Mouse (Mus musculus) kidney, postnatal 0 days (tissue): ENCODE results near the gene Use1. TPM values are rescaled to one million over a fixed set of nuclear protein-coding genes. Genes with fewer than 3 reads are reported as not detected.

Source experiments
- ATAC-seq: fragments of 200-750 bp; cut with Nextera tagmentation; replicated peaks from 2 replicates; pipeline ENCODE4 v1.8.0; 2017; ENCODE audit warnings: low read depth, moderate number of reproducible peaks, moderate TSS enrichment, moderate library complexity; ENCODE audit not compliant: low FRiP score
- DNase-seq: peaks from one replicate; pipeline ENCODE4 v3.0.0-alpha.2; 2016; ENCODE audit warnings: low spot score
- H3K27ac ChIP-seq: fragments of 300-500 bp; sonication (generic); 2 replicates; pipeline ENCODE4 v1.5.1; 2014; ENCODE audit warnings: mild to moderate bottlenecking
- H3K27me3 ChIP-seq: fragments of 300-500 bp; sonication (generic); 2 replicates; pipeline ENCODE4 v1.6.1; 2014; ENCODE audit warnings: low read length, mixed read lengths; ENCODE audit not compliant: insufficient read depth
- H3K36me3 ChIP-seq: fragments of 300-500 bp; sonication (generic); 2 replicates; pipeline ENCODE4 v1.6.1; 2014; ENCODE audit warnings: low read length, mixed read lengths; ENCODE audit not compliant: insufficient read depth
- H3K4me1 ChIP-seq: fragments of 300-500 bp; sonication (generic); replicated peaks from 2 replicates; pipeline ENCODE4 v1.6.1; 2014; ENCODE audit warnings: antibody characterized with exemption, low read length, mixed read lengths; ENCODE audit not compliant: insufficient read depth
- H3K4me2 ChIP-seq: fragments of 300-500 bp; sonication (generic); 2 replicates; pipeline ENCODE4 v1.6.1; 2014; ENCODE audit warnings: mild to moderate bottlenecking, low read length, moderate library complexity, mixed read lengths
- H3K4me3 ChIP-seq: fragments of 300-500 bp; sonication (generic); replicated peaks from 2 replicates; pipeline ENCODE4 v1.5.1; 2014; ENCODE audit warnings: low read depth, low read length
- H3K9ac ChIP-seq: fragments of 300-500 bp; sonication (generic); 2 replicates; pipeline ENCODE4 v1.6.1; 2014; ENCODE audit warnings: low read depth, low read length
- H3K9me3 ChIP-seq: fragments of 300-500 bp; sonication (generic); replicated peaks from 2 replicates; pipeline ENCODE4 v1.6.1; 2016; ENCODE audit warnings: low read length, inconsistent platforms, mixed read lengths
- CTCF ChIP-seq: IDR thresholded peaks from 2 replicates; pipeline ENCODE4 v1.5.1; 2016; ENCODE audit warnings: antibody characterized with exemption, low read depth, mild to moderate bottlenecking, moderate library complexity
- WGBS: fragments of 180-500 bp; shearing (Covaris S2); extraction: QIAGEN DNeasy Blood & Tissue Kit; methylation state at CpG from one replicate; pipeline ENCODE4 v1.1.7; 2014; 5-methylcytosine and 5-hydroxymethylcytosine counted together
- polyA plus RNA-seq: library from polyadenylated mRNA; unstranded; fragments of >200 nt; fragmentation: Nextera tagmentation; extraction: Ambion mirVana; gene quantifications from 2 replicates; pipeline ENCODE4 v1.2.1, GENCODE M21; 2015

The Use1 gene
- polyA plus RNA-seq, 1 experiment from 2014 or later: 140 TPM

DNA sequence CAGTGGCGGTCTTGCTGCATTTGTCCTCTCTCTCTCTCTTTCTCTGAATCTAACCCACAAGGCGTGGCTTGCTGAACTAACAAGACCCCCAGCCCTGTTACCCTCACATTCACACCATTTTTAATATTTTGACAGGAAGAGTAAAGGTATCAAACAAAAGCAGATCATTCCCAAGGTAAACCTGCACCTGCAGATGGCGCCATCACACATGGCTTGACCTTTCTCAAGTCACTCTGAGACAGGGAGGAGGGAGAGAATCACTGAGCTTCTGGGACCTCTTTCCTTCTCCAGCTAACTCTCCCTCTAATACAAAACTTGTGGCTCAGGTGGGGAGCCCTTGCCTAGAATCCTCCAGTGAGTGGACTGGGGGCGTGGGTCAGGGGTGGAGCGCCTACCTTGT, 26.0 kb upstream of the Use1 start:
- Histone ChIP-seq H3K4me1 (no peaks in the 10 kb centered on the region), H3K4me3 (no peak overlapping the region), H3K27me3 (no peaks in the 10 kb centered on the region), H3K9ac (no peak overlapping the region), H3K36me3 (peaks cover 43% of the 10 kb centered on the region), H3K27ac (no peak overlapping the region), H3K9me3 (no peaks in the 10 kb centered on the region), H3K4me2 (no peak overlapping the region)
- 79% methylated on average over 5 of the region's 5 CpGs for WGBS
- ATAC-seq (no peak), DNase-seq (peak; percentile 57)
- peak; percentile 68 for TF ChIP-seq CTCF

DNA sequence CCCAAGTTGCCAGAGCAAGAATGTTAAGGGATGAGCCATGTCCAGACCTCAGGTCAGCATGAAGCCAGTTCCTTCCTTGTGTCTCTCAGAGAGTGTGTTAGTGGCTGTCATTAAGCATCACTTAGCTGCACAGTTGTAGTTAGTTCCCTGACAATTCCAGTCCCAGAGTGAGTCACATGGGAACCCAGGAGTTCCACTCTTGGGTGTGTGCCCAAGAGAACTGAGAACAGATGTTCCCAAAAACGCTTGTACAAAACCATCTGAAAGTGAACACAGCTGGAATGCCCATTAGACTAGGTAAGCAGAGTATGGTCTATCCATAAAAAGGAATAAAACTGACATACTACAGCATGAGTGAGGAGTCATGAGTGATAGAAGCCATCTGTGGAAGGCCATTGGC, 20.1 kb upstream of the Use1 start:
- Histone ChIP-seq H3K4me2 (no peak overlapping the region), H3K4me1 (no peaks in the 10 kb centered on the region), H3K27me3 (no peaks in the 10 kb centered on the region), H3K4me3 (no peak overlapping the region), H3K27ac (no peak overlapping the region), H3K9me3 (no peaks in the 10 kb centered on the region), H3K36me3 (peaks cover 73% of the 10 kb centered on the region), H3K9ac (no peak overlapping the region)
- ATAC-seq: no peak
- no peak for TF ChIP-seq CTCF
- 72% methylated on average over 1 of the region's 1 CpGs for WGBS
- DNase-seq: no peak

DNA sequence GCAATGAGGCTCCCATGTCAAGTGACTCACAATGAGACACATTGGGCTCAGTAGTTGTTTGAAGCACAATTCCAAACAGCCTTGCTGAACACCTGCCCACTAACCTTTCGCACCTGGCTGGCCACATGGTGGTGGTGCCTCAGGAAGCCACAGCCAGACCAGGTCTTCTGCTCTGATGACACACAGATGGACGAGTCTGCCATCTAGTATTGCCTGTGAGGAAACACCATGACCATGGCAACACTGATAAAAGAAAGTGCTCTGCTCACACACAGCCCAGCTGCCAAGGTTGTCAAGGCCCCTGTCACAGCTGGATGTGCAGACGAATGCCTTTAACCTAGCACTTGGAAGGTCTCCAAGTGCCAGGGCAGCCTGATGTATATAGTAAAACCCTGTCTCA, 15.5 kb upstream of the Use1 start:
- Histone ChIP-seq H3K9me3 (no peaks in the 10 kb centered on the region), H3K4me1 (no peaks in the 10 kb centered on the region), H3K9ac (no peak overlapping the region), H3K27me3 (no peaks in the 10 kb centered on the region), H3K4me3 (no peak overlapping the region), H3K4me2 (no peak overlapping the region), H3K36me3 (peaks cover 70% of the 10 kb centered on the region), H3K27ac (no peak overlapping the region)
- ATAC-seq: no peak
- DNase-seq: no peak
- no peak for TF ChIP-seq CTCF
- 74% methylated on average over 3 of the region's 3 CpGs for WGBS

DNA sequence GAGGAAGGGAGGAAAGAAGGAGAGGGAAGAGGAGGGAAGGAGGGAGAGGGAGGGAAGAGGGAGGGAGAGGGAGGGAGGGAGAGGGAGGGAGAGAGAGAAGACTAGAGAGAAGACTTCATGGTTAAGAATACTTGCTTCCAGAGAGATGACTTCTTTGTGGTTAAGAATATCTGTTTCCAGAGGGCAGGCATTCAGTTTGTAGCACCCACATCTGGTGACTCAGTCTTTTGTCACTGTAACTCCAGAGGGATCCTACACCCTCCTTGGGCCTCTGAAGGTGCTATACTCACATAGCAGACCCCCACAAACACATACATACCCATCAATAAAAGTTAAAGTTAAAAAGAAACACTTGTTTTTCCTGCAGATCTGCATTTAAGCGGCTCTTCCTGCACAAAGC, 15.1 kb upstream of the Use1 start:
- no peak for ATAC-seq
- no peak for TF ChIP-seq CTCF
- 96% methylated on average over 1 of the region's 1 CpGs for WGBS

DNA sequence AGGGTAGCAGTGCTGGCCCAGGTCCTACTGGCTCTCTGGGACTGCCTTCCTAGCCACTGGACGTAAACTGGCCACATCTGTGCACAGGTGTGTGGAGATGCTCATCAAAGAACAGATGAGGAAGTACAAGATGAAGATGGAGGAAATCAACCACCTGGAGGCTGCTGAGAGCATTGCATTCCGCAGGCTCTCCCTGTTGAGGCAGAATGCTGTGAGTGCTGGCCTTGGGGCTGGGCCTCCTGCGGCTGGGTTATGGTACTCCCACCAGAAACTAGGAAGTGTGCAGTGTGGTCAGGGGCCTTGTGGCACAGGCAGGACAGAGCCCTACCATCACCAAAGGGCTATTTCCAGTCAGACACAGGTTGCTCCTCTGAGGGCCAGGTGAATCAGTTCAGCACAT, 8.6 kb upstream of the Use1 start:
- 90% methylated on average over 3 of the region's 3 CpGs for WGBS
- no peak overlapping the region for H3K4me3 ChIP-seq
- no peaks in the 10 kb centered on the region for H3K27me3 ChIP-seq
- no peak for ATAC-seq
- H3K9me3 ChIP-seq: no peaks in the 10 kb centered on the region
- H3K9ac ChIP-seq: no peak overlapping the region
- peaks cover 50% of the 10 kb centered on the region for H3K36me3 ChIP-seq
- H3K4me2 ChIP-seq: no peak overlapping the region
- no peak overlapping the region for H3K27ac ChIP-seq
- TF ChIP-seq CTCF: no peak
- DNase-seq: no peak
- no peaks in the 10 kb centered on the region for H3K4me1 ChIP-seq

More for the DNA sequence above, 15.1 kb upstream of the Use1 start:
- Histone ChIP-seq H3K4me2 (no peak overlapping the region), H3K4me3 (no peak overlapping the region), H3K4me1 (no peaks in the 10 kb centered on the region), H3K27ac (no peak overlapping the region), H3K27me3 (no peaks in the 10 kb centered on the region), H3K36me3 (peaks cover 70% of the 10 kb centered on the region), H3K9ac (no peak overlapping the region), H3K9me3 (no peaks in the 10 kb centered on the region)
- DNase-seq: no peak

DNA sequence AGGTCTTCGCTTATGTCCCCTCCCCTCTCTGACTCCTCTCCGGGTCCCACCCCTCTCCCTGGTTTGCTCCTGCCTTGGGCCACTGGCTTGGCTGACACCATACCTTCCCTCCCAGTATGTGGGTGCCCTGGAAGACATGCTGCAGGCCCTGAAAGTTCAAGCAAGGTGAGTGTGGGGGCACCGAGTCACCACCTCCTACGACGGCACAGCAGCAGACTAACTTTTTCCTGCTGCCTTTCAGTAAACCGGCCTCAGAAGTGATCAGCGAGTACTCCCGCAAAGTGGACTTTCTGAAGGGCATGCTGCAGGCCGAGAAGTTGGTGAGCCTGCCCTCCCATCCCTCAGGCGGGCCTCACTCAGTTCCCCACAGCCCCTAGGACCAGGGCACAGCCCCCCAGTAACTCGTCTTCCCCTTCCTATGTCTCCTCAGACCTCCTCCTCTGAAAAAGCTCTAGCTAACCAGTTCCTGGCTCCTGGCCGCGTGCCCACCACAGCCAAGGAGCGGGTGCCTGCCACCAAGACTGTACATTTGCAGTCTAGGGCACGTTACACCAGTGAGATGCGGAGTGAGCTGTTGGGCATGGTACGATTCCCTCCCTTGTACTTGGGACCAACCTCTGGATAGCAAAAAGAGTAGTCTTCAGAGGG, 1.0 kb downstream of the Use1 start:
- ATAC-seq (no peak), DNase-seq (no peak)
- H3K27me3 ChIP-seq: no peaks in the 10 kb centered on the region
- H3K36me3 ChIP-seq: peaks cover 11% of the 10 kb centered on the region; the same call in 1 of the 2 replicates
- H3K4me1 ChIP-seq: peaks cover 10% of the 10 kb centered on the region
- peak overlapping the region; percentile 87 for H3K27ac ChIP-seq
- H3K9ac ChIP-seq: peak overlapping the region; percentile 55
- peak overlapping the region; percentile 80 for H3K4me2 ChIP-seq
- no peaks in the 10 kb centered on the region for H3K9me3 ChIP-seq
- WGBS: 38% methylated on average over 17 of the region's 17 CpGs
- no peak for TF ChIP-seq CTCF
- H3K4me3 ChIP-seq: peak overlapping the region; percentile 50

DNA sequence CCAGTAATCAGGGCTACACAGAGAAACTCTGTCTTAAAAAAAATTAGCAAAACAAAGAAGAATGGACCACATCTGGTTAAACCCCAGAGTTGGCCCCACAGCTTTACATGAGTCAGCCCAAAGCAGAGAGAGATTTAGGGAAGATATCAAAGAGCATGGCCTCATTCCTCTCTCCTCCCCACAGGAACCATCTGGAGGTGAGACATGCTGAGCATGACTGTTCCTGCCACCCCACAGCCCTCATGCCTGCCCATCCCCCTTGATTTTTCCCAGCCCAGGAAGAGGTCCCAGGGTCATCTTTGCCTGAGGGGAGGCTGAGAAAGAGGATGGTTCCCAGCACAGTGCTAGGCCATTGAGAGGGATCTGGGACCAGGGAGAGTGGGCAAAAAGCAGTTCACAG, 1.7 kb downstream of the Use1 start:
- DNase-seq: no peak

More for the DNA sequence above, 1.7 kb downstream of the Use1 start:
- Histone ChIP-seq H3K4me2 (no peak overlapping the region; the same call in 1 of the 2 replicates), H3K4me3 (no peak overlapping the region), H3K36me3 (peaks cover 17% of the 10 kb centered on the region; the same call in 1 of the 2 replicates), H3K9ac (peak overlapping the region; percentile 55; the same call in 1 of the 2 replicates), H3K27me3 (no peaks in the 10 kb centered on the region), H3K9me3 (no peaks in the 10 kb centered on the region), H3K4me1 (peaks cover 10% of the 10 kb centered on the region), H3K27ac (0 out of 2 replicates have a peak overlapping the region, but pooled peaks have one; percentile 87)
- TF ChIP-seq CTCF: no peak
- ATAC-seq: no peak
